Mouse (Mus musculus) left cerebral cortex, adult 8-10 months (tissue): ENCODE data around the gene Tpte. TPM values are rescaled to one million over a fixed set of nuclear protein-coding genes. Genes with fewer than 3 reads are reported as not detected.

Experiments
- total RNA-seq, 4 experiments: library from RNA; stranded (reverse); gene quantifications; 2 replicates each; pipeline ENCODE4 v1.2.4; 2022

Tpte gene
- total RNA-seq, 4 experiments from 2014 or later = not detected

Other genes with a start within 250 kb of the Tpte start
- gene Atp7b, start 223.1 kb upstream of the Tpte start, total RNA-seq = 1 to 10 TPM; 2.0 to 2.3 (median 2.2) TPM
- gene Alg11, start 222.7 kb upstream of the Tpte start, total RNA-seq = 10 to 100 TPM; 31.6 to 34.7 (median 33.8) TPM
- under 1 TPM in 2 of 4 experiments, not detected in 2; 0.27 to 0.33 TPM for gene Nek5, start 158.4 kb upstream of the Tpte start, total RNA-seq
- gene Nek3, start 117.0 kb upstream of the Tpte start, total RNA-seq = 1 to 10 TPM; 1.6 to 3.5 (median 2.1) TPM
- gene Ckap2, start 97.6 kb upstream of the Tpte start, total RNA-seq = under 1 TPM in 3 of 4 experiments, not detected in 1; 0.30 to 0.63 (median 0.51) TPM
- gene Vps36, start 90.6 kb upstream of the Tpte start, total RNA-seq = 10 to 100 TPM; 19.3 to 24.8 (median 20.4) TPM
- gene Thsd1, start 56.1 kb upstream of the Tpte start, total RNA-seq = 1 to 10 TPM; 3.0 to 4.2 (median 3.4) TPM
- 10 to 100 TPM; 10.1 to 10.9 (median 10.6) TPM for gene Slc25a15, start 115.2 kb downstream of the Tpte start, total RNA-seq
- 10 to 100 TPM; 21.5 to 27.0 (median 25.4) TPM for gene Mrps31, start 127.9 kb downstream of the Tpte start, total RNA-seq